Mouse (Mus musculus) lung, embryonic 14.5 days (tissue): ENCODE measurements around the gene Ccdc172. TPM values are rescaled to one million over a fixed set of nuclear protein-coding genes. Genes with fewer than 3 reads are reported as not detected.
A peak's percentile ranks its signal among the peaks of the same experiment; 100 is the strongest.

Source experiments
- ATAC-seq: fragments of 200-750 bp; cut with Nextera tagmentation; 2 replicates; pipeline ENCODE4 v1.8.0; 2017; ENCODE audit warnings: mild to moderate bottlenecking, moderate TSS enrichment, moderate library complexity; ENCODE audit not compliant: insufficient read depth
- DNase-seq: peaks from one replicate; pipeline ENCODE4 v3.0.0-alpha.2; 2015
- H3K27ac ChIP-seq: fragments of 300-500 bp; sonication (generic); 2 replicates; pipeline ENCODE4 v1.5.1; 2014; ENCODE audit warnings: low read depth, mild to moderate bottlenecking, moderate library complexity
- H3K27me3 ChIP-seq: fragments of 300-500 bp; sonication (generic); 2 replicates; pipeline ENCODE4 v1.6.1; 2014; ENCODE audit warnings: low read length, control low read depth; ENCODE audit not compliant: insufficient read depth
- H3K36me3 ChIP-seq: fragments of 300-500 bp; sonication (generic); 2 replicates; pipeline ENCODE4 v1.6.1; 2014; ENCODE audit warnings: control low read depth; ENCODE audit not compliant: insufficient read depth
- H3K4me1 ChIP-seq: fragments of 300-500 bp; sonication (generic); 2 replicates; pipeline ENCODE4 v1.6.1; 2014; ENCODE audit warnings: antibody characterized with exemption, control low read depth; ENCODE audit not compliant: insufficient read depth
- H3K4me2 ChIP-seq: fragments of 300-500 bp; sonication (generic); 2 replicates; pipeline ENCODE4 v1.6.1; 2014; ENCODE audit warnings: mild to moderate bottlenecking
- H3K4me3 ChIP-seq: fragments of 300-500 bp; sonication (generic); 2 replicates; pipeline ENCODE4 v1.5.1; 2014; ENCODE audit warnings: low read depth, low read length
- H3K9ac ChIP-seq: fragments of 300-500 bp; sonication (generic); 2 replicates; pipeline ENCODE4 v1.6.1; 2014
- H3K9me3 ChIP-seq: fragments of 300-500 bp; sonication (generic); 2 replicates; pipeline ENCODE4 v1.6.1; 2016; ENCODE audit warnings: low read depth, low read length, control low read depth
- CTCF ChIP-seq: IDR thresholded peaks from 2 replicates; pipeline ENCODE4 v1.5.1; 2016; ENCODE audit warnings: antibody characterized with exemption, low read depth
- WGBS: fragments of 180-500 bp; shearing (Covaris S2); extraction: QIAGEN DNeasy Blood & Tissue Kit; methylation state at CpG from one replicate; pipeline ENCODE4 v1.1.7; 2014; 5-methylcytosine and 5-hydroxymethylcytosine counted together
- polyA plus RNA-seq: library from polyadenylated mRNA; unstranded; fragments of >200 nt; fragmentation: Nextera tagmentation; extraction: Ambion mirVana; gene quantifications from 2 replicates; pipeline ENCODE4 v1.2.1, GENCODE M21; 2014

The Ccdc172 gene
- polyA plus RNA-seq, 1 experiment from 2014 or later: not detected

- no peak for ATAC-seq
- TF ChIP-seq CTCF: no peak
- no peak overlapping the region for H3K4me2 ChIP-seq
Observed at GRCm38 (mm10) chr19:58572429-58573071, 60.8 kb downstream of the Ccdc172 start.

GRCm38 (mm10) chr19:58573072-58573438, 61.3 kb downstream of the Ccdc172 start:
- no peaks in the 10 kb centered on the region for H3K27me3 ChIP-seq
- no peak for DNase-seq
- no peaks in the 10 kb centered on the region for H3K36me3 ChIP-seq
- no peaks in the 10 kb centered on the region for H3K9me3 ChIP-seq
- WGBS: 58% methylated on average over 3 of the region's 3 CpGs
- TF ChIP-seq CTCF: no peak
- H3K9ac ChIP-seq: no peak overlapping the region
- H3K27ac ChIP-seq: no peak overlapping the region
- ATAC-seq: no peak
- no peak overlapping the region for H3K4me2 ChIP-seq
- no peaks in the 10 kb centered on the region for H3K4me1 ChIP-seq
- H3K4me3 ChIP-seq: no peak overlapping the region

More at GRCm38 (mm10) chr19:58572429-58573071, 60.8 kb downstream of the Ccdc172 start:
- H3K4me3 ChIP-seq: no peak overlapping the region
- no peaks in the 10 kb centered on the region for H3K4me1 ChIP-seq
- H3K27me3 ChIP-seq: no peaks in the 10 kb centered on the region
- no peak overlapping the region for H3K27ac ChIP-seq
- WGBS: 30% methylated on average over 11 of the region's 11 CpGs
- no peaks in the 10 kb centered on the region for H3K36me3 ChIP-seq
- DNase-seq: peak; percentile 39
- no peaks in the 10 kb centered on the region for H3K9me3 ChIP-seq
- no peak overlapping the region for H3K9ac ChIP-seq

GRCm38 (mm10) chr19:58582018-58582417, 70.2 kb downstream of the Ccdc172 start:
- no peak overlapping the region for H3K4me2 ChIP-seq
- ATAC-seq (no peak), DNase-seq (no peak)
- no peaks in the 10 kb centered on the region for H3K27me3 ChIP-seq
- H3K9me3 ChIP-seq: no peaks in the 10 kb centered on the region
- no peak for TF ChIP-seq CTCF
- no peaks in the 10 kb centered on the region for H3K36me3 ChIP-seq
- 48% methylated on average over 7 of the region's 7 CpGs for WGBS
- no peak overlapping the region for H3K9ac ChIP-seq
- no peak overlapping the region for H3K27ac ChIP-seq
- H3K4me3 ChIP-seq: no peak overlapping the region
- no peaks in the 10 kb centered on the region for H3K4me1 ChIP-seq

- ATAC-seq: no peak
- no peak for DNase-seq
- no peaks in the 10 kb centered on the region for H3K4me1 ChIP-seq
Observed at GRCm38 (mm10) chr19:58582956-58583355, 71.2 kb downstream of the Ccdc172 start.

GRCm38 (mm10) chr19:58586046-58586445, 74.3 kb downstream of the Ccdc172 start:
- H3K27me3 ChIP-seq: no peaks in the 10 kb centered on the region
- 48% methylated on average over 2 of the region's 2 CpGs for WGBS

More at GRCm38 (mm10) chr19:58582956-58583355, 71.2 kb downstream of the Ccdc172 start:
- 88% methylated on average over 5 of the region's 5 CpGs for WGBS
- Histone ChIP-seq H3K27me3 (no peaks in the 10 kb centered on the region), H3K36me3 (no peaks in the 10 kb centered on the region), H3K9ac (no peak overlapping the region), H3K27ac (no peak overlapping the region), H3K4me3 (no peak overlapping the region), H3K4me2 (no peak overlapping the region), H3K9me3 (no peaks in the 10 kb centered on the region)
- TF ChIP-seq CTCF: no peak

GRCm38 (mm10) chr19:58590251-58590936, 78.6 kb downstream of the Ccdc172 start:
- Histone ChIP-seq H3K4me2 (no peak overlapping the region), H3K27ac (no peak overlapping the region), H3K9ac (no peak overlapping the region), H3K27me3 (no peaks in the 10 kb centered on the region), H3K36me3 (no peaks in the 10 kb centered on the region), H3K9me3 (0 out of 2 replicates have a peak, but pooled peaks cover 5% of the 10 kb centered on the region), H3K4me1 (no peaks in the 10 kb centered on the region), H3K4me3 (no peak overlapping the region)
- no peak for TF ChIP-seq CTCF
- ATAC-seq: no peak
- 67% methylated on average over 6 of the region's 6 CpGs for WGBS
- no peak for DNase-seq

More at GRCm38 (mm10) chr19:58586046-58586445, 74.3 kb downstream of the Ccdc172 start:
- H3K4me2 ChIP-seq: no peak overlapping the region
- H3K4me3 ChIP-seq: no peak overlapping the region
- no peaks in the 10 kb centered on the region for H3K36me3 ChIP-seq
- no peak for TF ChIP-seq CTCF
- H3K9ac ChIP-seq: no peak overlapping the region
- no peaks in the 10 kb centered on the region for H3K9me3 ChIP-seq
- no peak overlapping the region for H3K27ac ChIP-seq
- no peak for ATAC-seq
- H3K4me1 ChIP-seq: no peaks in the 10 kb centered on the region
- no peak for DNase-seq

- no peak overlapping the region for H3K4me2 ChIP-seq
Observed at GRCm38 (mm10) chr19:58600381-58600780, 88.6 kb downstream of the Ccdc172 start.

More at GRCm38 (mm10) chr19:58600381-58600780, 88.6 kb downstream of the Ccdc172 start:
- no peak for DNase-seq
- Histone ChIP-seq H3K27me3 (no peaks in the 10 kb centered on the region), H3K4me1 (no peaks in the 10 kb centered on the region), H3K36me3 (no peaks in the 10 kb centered on the region), H3K9ac (no peak overlapping the region), H3K27ac (no peak overlapping the region), H3K9me3 (0 out of 2 replicates have a peak, but pooled peaks cover 3% of the 10 kb centered on the region), H3K4me3 (no peak overlapping the region)
- TF ChIP-seq CTCF: no peak
- 87% methylated on average over 5 of the region's 5 CpGs for WGBS
- ATAC-seq: no peak

Other genes starting within 250 kb of the Ccdc172 start
- 6.7 and 7.7 TPM in 2 replicates for gene Gfra1, start 56.1 kb upstream of the Ccdc172 start, polyA plus RNA-seq
- not detected in 2 replicates for gene Pnlip, start 140.5 kb downstream of the Ccdc172 start, polyA plus RNA-seq
- gene Pnliprp1, start 216.9 kb downstream of the Ccdc172 start, polyA plus RNA-seq: 0.69 and 1.0 TPM in 2 replicates
- gene Pnliprp2, start 247.7 kb downstream of the Ccdc172 start, polyA plus RNA-seq: 0.35 and 0.38 TPM in 2 replicates